Mouse (Mus musculus) CH12.LX (cell line): ENCODE measurements around the gene Srgap3.

Experiments used
- CTCF ChIP-seq, 2 experiments: IDR thresholded peaks in 1 of 2; conservative IDR thresholded peaks in 1 of 2; 2 replicates each; pipeline ENCODE4 v1.5.1; 2011 to 2012; ENCODE audit warnings: low read depth in 2 of 2, low read length in 2 of 2, improper control_type of control experiment in 1 of 2, inconsistent platforms in 1 of 2, mild to moderate bottlenecking in 1 of 2, moderate library complexity in 1 of 2
- E2F4 ChIP-seq: IDR thresholded peaks from 2 replicates; pipeline ENCODE4 v1.6.1; 2011; ENCODE audit warnings: low read depth, low read length, improper control_type of control experiment; ENCODE audit not compliant: insufficient replicate concordance
- EP300 ChIP-seq: IDR thresholded peaks from 2 replicates; pipeline ENCODE4 v1.6.1; 2011; ENCODE audit warnings: low read length, improper control_type of control experiment
- HCFC1 ChIP-seq: IDR thresholded peaks from 2 replicates; pipeline ENCODE4 v1.6.1; 2012; ENCODE audit warnings: low read depth, mild to moderate bottlenecking, inconsistent platforms, low read length, improper control_type of control experiment
- POLR2A ChIP-seq: IDR thresholded peaks from 2 replicates; pipeline ENCODE4 v1.6.1; 2011; ENCODE audit warnings: low read depth, mild to moderate bottlenecking, improper control_type of control experiment, low read length
- SIN3A ChIP-seq: IDR thresholded peaks from 2 replicates; pipeline ENCODE4 v1.6.1; 2012; ENCODE audit warnings: low read length, improper control_type of control experiment, inconsistent platforms
- TBP ChIP-seq: conservative IDR thresholded peaks from 2 replicates; pipeline ENCODE4 v1.6.1; 2011; ENCODE audit warnings: low read depth, low read length, improper control_type of control experiment
- ZC3H11A ChIP-seq: IDR thresholded peaks from 2 replicates; pipeline ENCODE4 v1.6.1; 2012; ENCODE audit warnings: low read depth, mild to moderate bottlenecking, inconsistent platforms, low read length, improper control_type of control experiment
- ZMIZ1 ChIP-seq: IDR thresholded peaks from 2 replicates; pipeline ENCODE4 v1.6.1; 2012; ENCODE audit warnings: low read depth, mild to moderate bottlenecking, inconsistent platforms, low read length, improper control_type of control experiment

- TF ChIP-seq E2F4 (no peak), TBP (no peak), ZC3H11A (no peak), POLR2A (no peak), CTCF (conservative IDR thresholded peaks at IDR 0.05 in 1 of 2, IDR thresholded peaks at IDR 0.05 in 1 of 2; ENCODE audit: low read depth in 2 of 2, low read length in 2 of 2) (no peak), ZMIZ1 (no peak), EP300 (no peak), SIN3A (no peak), HCFC1 (no peak)
Observed at GRCm38 (mm10) chr6:112866096-112866495, 81.0 kb downstream of the Srgap3 start.
